Mouse (Mus musculus) liver, embryonic 15.5 days (tissue): ENCODE measurements at regions not wholly inside any gene's neighbourhood (a gene's known extent, or its start where the extent isn't known, plus 50 kb on each side); places are given as distances from the start of the nearest gene placed in this dataset.

Experiments
- ATAC-seq: fragments of 200-750 bp; cut with Nextera tagmentation; 2 replicates; pipeline ENCODE4 v1.8.0; 2017; ENCODE audit warnings: moderate number of reproducible peaks, mild to moderate bottlenecking, moderate library complexity; ENCODE audit not compliant: insufficient read depth
- H3K27ac ChIP-seq: fragments of 300-500 bp; sonication (generic); replicated peaks from 2 replicates; pipeline ENCODE4 v1.5.1; 2015; ENCODE audit warnings: mild to moderate bottlenecking, inconsistent platforms
- H3K27me3 ChIP-seq: fragments of 300-500 bp; sonication (generic); 2 replicates; pipeline ENCODE4 v1.6.1; 2015; ENCODE audit warnings: mild to moderate bottlenecking, inconsistent platforms
- H3K36me3 ChIP-seq: fragments of 300-500 bp; sonication (generic); replicated peaks from 2 replicates; pipeline ENCODE4 v1.6.1; 2015; ENCODE audit warnings: moderate library complexity, mild to moderate bottlenecking, inconsistent platforms
- H3K4me1 ChIP-seq: fragments of 300-500 bp; sonication (generic); replicated peaks from 2 replicates; pipeline ENCODE4 v1.6.1; 2015; ENCODE audit warnings: inconsistent platforms
- H3K4me2 ChIP-seq: fragments of 300-500 bp; sonication (generic); 2 replicates; pipeline ENCODE4 v1.6.1; 2015; ENCODE audit warnings: moderate library complexity, mild to moderate bottlenecking, inconsistent platforms
- H3K4me3 ChIP-seq: fragments of 300-500 bp; sonication (generic); replicated peaks from 2 replicates; pipeline ENCODE4 v1.5.1; 2015; ENCODE audit warnings: mild to moderate bottlenecking, inconsistent platforms
- H3K9ac ChIP-seq: fragments of 300-500 bp; sonication (generic); 2 replicates; pipeline ENCODE4 v1.6.1; 2015; ENCODE audit warnings: moderate library complexity, mild to moderate bottlenecking, inconsistent platforms
- H3K9me3 ChIP-seq: fragments of 300-500 bp; sonication (generic); replicated peaks from 2 replicates; pipeline ENCODE4 v1.6.1; 2016; ENCODE audit warnings: inconsistent platforms
- WGBS: fragments of 180-500 bp; shearing (Covaris S2); methylation state at CpG from one replicate; pipeline ENCODE4 v1.1.7; 2015; ENCODE audit warnings: mixed read lengths; ENCODE audit not compliant: insufficient replicate concordance; 5-methylcytosine and 5-hydroxymethylcytosine counted together

DNA sequence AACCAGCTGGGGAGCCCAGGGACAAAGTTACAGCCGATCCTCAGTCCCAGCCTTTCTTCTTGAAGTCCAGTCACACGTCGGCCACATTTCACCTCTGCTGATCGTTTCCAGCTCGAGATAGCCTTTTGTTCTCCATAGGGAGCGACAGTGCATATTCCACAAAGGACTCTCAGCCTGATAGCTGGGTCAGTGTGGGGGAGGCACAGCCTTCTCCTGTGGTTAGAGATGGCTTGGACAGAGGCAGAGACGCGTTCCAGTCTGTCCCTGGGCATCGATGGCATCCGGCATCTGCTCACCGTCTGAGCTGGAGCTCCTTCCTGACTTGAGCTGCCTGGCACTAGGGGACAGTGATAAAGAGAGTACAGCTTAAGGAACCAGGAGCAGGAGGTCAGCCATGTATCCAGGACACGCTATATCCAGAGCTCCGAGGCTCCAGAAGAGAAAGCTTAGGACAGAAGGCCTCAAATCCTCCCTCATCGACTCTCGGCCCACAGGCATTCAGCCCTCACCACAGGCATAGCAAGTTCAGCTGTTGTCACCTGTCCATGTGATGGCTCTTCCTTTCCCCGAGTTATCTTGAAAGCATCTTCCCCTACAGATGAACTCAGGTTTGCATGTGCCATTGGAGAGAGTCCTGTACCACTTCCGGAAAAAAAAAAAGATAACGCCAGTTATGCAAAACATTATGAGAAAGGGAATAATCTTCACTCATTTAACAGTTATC lies 160.0 kb downstream of the Qrsl1 start:
- WGBS: 73% methylated on average over 18 of the region's 18 CpGs
- H3K27ac ChIP-seq: no peak overlapping the region
- no peak overlapping the region for H3K9ac ChIP-seq

GRCm38 (mm10) chr10:43742085-43743054 lies 159.2 kb downstream of the Qrsl1 start:
- peak overlapping the region; percentile 37 for H3K4me3 ChIP-seq
- H3K4me2 ChIP-seq: peak overlapping the region; percentile 62
- no peaks in the 10 kb centered on the region for H3K9me3 ChIP-seq
- 0 out of 2 replicates have a peak overlapping the region, but pooled peaks have one; percentile 22 for H3K9ac ChIP-seq
- WGBS: 23% methylated on average over 15 of the region's 15 CpGs
- peak overlapping the region; percentile 61 for H3K27ac ChIP-seq
- H3K27me3 ChIP-seq: no peaks in the 10 kb centered on the region
- peak; percentile 59 for ATAC-seq
- no peaks in the 10 kb centered on the region for H3K36me3 ChIP-seq
- H3K4me1 ChIP-seq: peaks cover 35% of the 10 kb centered on the region

More for the DNA sequence above, 160.0 kb downstream of the Qrsl1 start:
- H3K4me3 ChIP-seq: no peak overlapping the region
- ATAC-seq: no peak
- H3K4me1 ChIP-seq: peaks cover 35% of the 10 kb centered on the region
- H3K4me2 ChIP-seq: no peak overlapping the region
- no peaks in the 10 kb centered on the region for H3K36me3 ChIP-seq
- no peaks in the 10 kb centered on the region for H3K27me3 ChIP-seq
- no peaks in the 10 kb centered on the region for H3K9me3 ChIP-seq

DNA sequence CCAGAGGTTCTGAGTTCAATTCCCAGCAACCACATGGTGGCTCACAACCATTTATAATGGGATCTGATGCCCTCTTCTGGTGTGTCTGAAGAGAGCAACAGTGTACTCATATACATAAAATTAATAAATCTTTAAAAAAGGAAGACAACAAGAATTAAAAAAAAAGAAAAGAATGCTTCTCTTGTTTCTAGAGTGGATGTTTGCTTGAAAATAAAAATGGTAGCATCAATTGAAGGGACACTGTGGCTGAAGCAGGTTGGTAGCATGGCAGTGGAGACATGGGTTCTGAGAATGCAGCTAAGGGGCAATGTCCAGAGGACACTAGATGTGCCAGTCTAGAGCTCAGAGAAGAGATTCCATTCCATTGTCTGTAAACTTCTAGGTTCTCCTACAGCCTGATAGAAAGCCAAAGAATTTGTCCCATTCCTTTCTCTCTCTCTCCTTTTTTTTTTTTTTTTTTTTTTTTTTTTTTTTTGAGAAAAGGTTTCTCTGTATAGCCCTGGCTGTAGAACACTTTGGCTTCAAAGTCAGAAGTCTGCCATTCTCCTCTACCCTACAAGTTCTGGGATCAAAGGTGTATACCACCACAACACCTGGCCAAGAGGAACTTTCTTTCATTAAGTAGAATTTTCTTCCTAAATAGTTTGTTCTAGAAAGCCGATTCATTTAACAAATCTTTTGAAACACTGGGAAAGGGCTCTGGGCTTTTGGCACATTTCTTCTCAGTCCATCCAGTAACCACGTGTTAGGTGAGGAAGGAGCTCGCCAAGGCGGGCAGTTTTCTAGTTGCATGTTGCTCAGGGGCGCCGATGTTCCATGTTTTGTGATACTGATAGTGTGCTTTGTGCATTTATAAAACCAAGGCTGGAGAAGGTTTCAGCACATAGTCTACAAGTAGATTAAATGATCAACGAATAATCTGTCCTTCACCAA lies 158.1 kb downstream of the Qrsl1 start:
- WGBS: 80% methylated on average over 7 of the region's 7 CpGs
- Histone ChIP-seq H3K27ac (no peak overlapping the region), H3K4me2 (peak overlapping the region; percentile 62; the same call in 1 of the 2 replicates), H3K27me3 (no peaks in the 10 kb centered on the region), H3K9me3 (no peaks in the 10 kb centered on the region), H3K4me1 (peaks cover 35% of the 10 kb centered on the region), H3K9ac (no peak overlapping the region), H3K36me3 (no peaks in the 10 kb centered on the region), H3K4me3 (no peak overlapping the region)
- ATAC-seq: no peak

- Histone ChIP-seq H3K4me1 (peaks cover 24% of the 10 kb centered on the region), H3K9ac (no peak overlapping the region), H3K9me3 (no peaks in the 10 kb centered on the region), H3K4me2 (no peak overlapping the region), H3K4me3 (no peak overlapping the region), H3K27ac (no peak overlapping the region), H3K27me3 (no peaks in the 10 kb centered on the region), H3K36me3 (no peaks in the 10 kb centered on the region)
- WGBS: 67% methylated on average over 8 of the region's 8 CpGs
- no peak for ATAC-seq
Observed at GRCm38 (mm10) chr10:43745931-43746630, 155.5 kb downstream of the Qrsl1 start.

DNA sequence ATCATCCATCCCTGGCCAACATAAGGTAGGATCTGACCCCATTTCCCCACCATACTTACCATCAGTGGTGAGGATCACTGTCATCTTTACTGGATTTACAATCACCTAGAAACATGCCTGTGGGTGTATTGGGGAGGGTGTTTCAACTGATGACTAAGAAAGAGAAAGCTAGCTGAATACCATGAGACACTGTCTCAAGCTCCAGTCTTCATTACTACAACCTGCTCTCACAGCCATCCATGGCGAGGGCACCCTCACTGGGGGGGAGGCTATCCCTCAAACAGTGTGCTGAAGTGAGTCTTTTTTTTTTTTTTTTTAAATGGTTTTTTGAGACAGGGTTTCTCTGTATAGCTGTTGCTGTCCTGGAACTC lies 154.9 kb downstream of the Qrsl1 start:
- Histone ChIP-seq H3K27me3 (no peaks in the 10 kb centered on the region), H3K4me1 (peaks cover 20% of the 10 kb centered on the region), H3K36me3 (no peaks in the 10 kb centered on the region), H3K27ac (no peak overlapping the region), H3K4me2 (no peak overlapping the region), H3K4me3 (no peak overlapping the region), H3K9ac (no peak overlapping the region), H3K9me3 (no peaks in the 10 kb centered on the region)
- WGBS: 55% methylated on average over 1 of the region's 1 CpGs
- no peak for ATAC-seq

- Histone ChIP-seq H3K9me3 (no peaks in the 10 kb centered on the region), H3K4me1 (peaks cover 21% of the 10 kb centered on the region), H3K36me3 (no peaks in the 10 kb centered on the region), H3K27ac (no peak overlapping the region), H3K4me2 (no peak overlapping the region), H3K27me3 (no peaks in the 10 kb centered on the region), H3K4me3 (no peak overlapping the region), H3K9ac (no peak overlapping the region)
- ATAC-seq: no peak
- 74% methylated on average over 4 of the region's 4 CpGs for WGBS
Observed at GRCm38 (mm10) chr10:43747541-43747940, 154.0 kb downstream of the Qrsl1 start.

GRCm38 (mm10) chr10:43748300-43748699 lies 153.2 kb downstream of the Qrsl1 start:
- 75% methylated on average over 3 of the region's 3 CpGs for WGBS
- Histone ChIP-seq H3K4me1 (peaks cover 16% of the 10 kb centered on the region), H3K4me3 (no peak overlapping the region)

GRCm38 (mm10) chr10:43749496-43750110 lies 151.9 kb downstream of the Qrsl1 start:
- H3K36me3 ChIP-seq: no peaks in the 10 kb centered on the region
- H3K27me3 ChIP-seq: no peaks in the 10 kb centered on the region
- H3K27ac ChIP-seq: no peak overlapping the region
- no peaks in the 10 kb centered on the region for H3K9me3 ChIP-seq
- 84% methylated on average over 4 of the region's 4 CpGs for WGBS
- H3K9ac ChIP-seq: no peak overlapping the region
- no peak overlapping the region for H3K4me3 ChIP-seq
- H3K4me2 ChIP-seq: no peak overlapping the region
- ATAC-seq: no peak
- H3K4me1 ChIP-seq: peaks cover 14% of the 10 kb centered on the region

More at GRCm38 (mm10) chr10:43748300-43748699, 153.2 kb downstream of the Qrsl1 start:
- H3K9me3 ChIP-seq: no peaks in the 10 kb centered on the region
- H3K9ac ChIP-seq: no peak overlapping the region
- no peak for ATAC-seq
- no peaks in the 10 kb centered on the region for H3K27me3 ChIP-seq
- no peak overlapping the region for H3K4me2 ChIP-seq
- H3K27ac ChIP-seq: no peak overlapping the region
- no peaks in the 10 kb centered on the region for H3K36me3 ChIP-seq

GRCm38 (mm10) chr10:43750401-43750800 lies 151.1 kb downstream of the Qrsl1 start:
- ATAC-seq: no peak
- Histone ChIP-seq H3K4me3 (no peak overlapping the region), H3K27ac (no peak overlapping the region), H3K27me3 (no peaks in the 10 kb centered on the region), H3K4me1 (peaks cover 14% of the 10 kb centered on the region), H3K36me3 (no peaks in the 10 kb centered on the region), H3K9ac (no peak overlapping the region), H3K4me2 (no peak overlapping the region), H3K9me3 (no peaks in the 10 kb centered on the region)
- 69% methylated on average over 6 of the region's 6 CpGs for WGBS

- Histone ChIP-seq H3K4me1 (peaks cover 14% of the 10 kb centered on the region), H3K27ac (no peak overlapping the region), H3K9ac (0 out of 2 replicates have a peak overlapping the region, but pooled peaks have one; percentile 6), H3K4me2 (no peak overlapping the region), H3K4me3 (no peak overlapping the region), H3K9me3 (no peaks in the 10 kb centered on the region), H3K27me3 (no peaks in the 10 kb centered on the region), H3K36me3 (no peaks in the 10 kb centered on the region)
- 66% methylated on average over 10 of the region's 10 CpGs for WGBS
- no peak for ATAC-seq
Observed at GRCm38 (mm10) chr10:43750854-43751253, 150.7 kb downstream of the Qrsl1 start.
